Mouse (Mus musculus): ENCODE results near the gene Cerkl.

The Cerkl gene

DNA sequence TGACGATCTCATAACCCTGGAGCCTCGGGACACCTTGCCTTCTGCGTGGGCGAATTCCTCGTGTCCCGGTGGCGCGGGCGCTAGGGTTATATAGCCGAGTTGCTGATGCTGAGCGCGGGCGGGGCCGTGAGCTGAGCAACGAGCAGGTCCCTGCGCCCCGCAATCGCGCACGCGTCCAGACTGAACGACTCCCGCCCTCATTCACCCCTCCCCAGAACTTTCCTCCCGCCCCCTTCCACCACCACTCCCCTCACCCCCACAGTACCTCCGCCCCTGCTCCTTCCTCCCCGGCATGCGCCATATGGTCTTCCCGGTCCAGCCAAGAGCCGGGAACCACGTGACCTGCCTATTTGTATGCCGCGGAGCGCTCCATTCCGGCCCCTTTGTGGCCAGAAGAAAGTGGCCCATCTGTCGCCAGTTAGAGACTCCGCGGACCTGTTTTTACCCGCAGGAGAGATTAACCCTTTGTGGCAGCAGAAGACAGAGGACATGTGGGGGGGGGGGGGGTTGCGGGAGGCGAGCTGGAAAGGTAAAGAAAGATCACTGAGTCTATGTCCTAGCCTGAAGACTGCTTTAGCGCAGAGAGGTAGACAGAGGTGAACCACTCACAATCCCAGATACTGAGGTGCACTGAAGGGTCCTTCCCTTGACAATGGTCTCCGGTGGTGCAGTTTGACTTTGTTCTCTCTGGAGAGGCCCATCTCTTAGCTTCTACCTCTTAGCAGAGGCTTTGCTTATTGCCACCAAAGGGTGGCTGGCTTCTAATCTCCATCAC is at the start of gene Cerkl, which contains the start of gene Neurod1:
Gene Cerkl (minus strand): TSS at position 211 of the 775 bp plus-strand sequence.
Gene Neurod1 (minus strand): TSS at position 177 of the 775 bp plus-strand sequence.
- DNase-seq (ENCODE audit: low spot score), result no peak

DNA sequence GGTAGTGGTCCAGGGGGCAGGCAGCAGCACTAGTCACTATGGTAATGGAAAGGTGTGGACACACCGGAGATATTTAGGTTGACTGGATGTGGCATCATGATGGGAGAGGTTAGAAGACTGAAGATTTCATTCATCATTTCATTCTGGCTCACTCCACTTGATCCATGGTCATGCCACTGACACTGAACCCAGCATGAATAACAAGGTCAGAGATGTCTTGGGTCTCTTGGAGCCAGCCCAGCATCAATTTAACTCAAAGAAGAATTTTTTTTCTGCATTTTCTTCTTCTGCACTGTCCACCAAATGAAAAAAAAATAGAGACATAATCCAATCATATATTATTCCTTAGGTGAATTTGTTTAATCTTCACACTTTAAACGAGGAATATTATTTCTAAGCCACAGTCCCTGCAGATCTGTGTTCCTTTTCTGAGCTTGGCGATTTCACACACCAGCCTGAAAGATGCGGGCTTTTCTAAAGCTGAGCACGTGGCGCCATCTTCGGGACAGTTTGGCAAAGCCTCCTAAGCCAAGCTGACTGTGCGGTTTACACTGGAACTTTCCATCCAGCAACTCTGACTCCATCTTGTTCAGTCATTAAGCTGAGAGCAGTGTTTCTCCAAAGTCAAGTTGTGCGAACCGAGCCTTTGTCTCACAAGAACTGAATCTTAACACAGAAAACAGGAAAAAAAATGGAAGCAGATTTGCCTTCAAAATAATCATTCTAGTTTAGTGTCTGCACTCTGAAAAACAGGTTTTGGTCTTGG is 42.6 kb upstream of the Cerkl start:
- DNase-seq (ENCODE audit: low spot score), result peak; percentile 15

DNA sequence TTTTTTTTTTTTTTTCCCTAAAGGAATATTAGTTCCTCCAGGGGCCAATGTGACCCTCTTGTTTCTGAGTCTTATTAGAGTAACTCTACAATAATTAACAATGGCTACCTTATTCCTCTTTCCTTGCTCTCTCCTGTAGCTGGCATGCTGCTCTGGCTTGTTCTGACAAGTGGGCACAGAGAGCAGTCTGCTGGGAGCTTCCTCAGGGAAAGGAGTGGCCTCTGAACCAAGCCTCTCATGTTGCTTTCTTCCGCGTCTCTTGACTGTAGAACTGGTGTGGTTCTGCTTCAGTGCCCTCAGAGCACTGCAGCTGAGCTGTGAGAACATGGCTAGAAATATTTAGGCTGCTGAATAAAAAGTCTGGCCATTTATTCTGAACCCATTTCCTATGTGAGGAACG is 28.5 kb upstream of the Cerkl start:
- no peak for DNase-seq (ENCODE audit: low spot score)

DNA sequence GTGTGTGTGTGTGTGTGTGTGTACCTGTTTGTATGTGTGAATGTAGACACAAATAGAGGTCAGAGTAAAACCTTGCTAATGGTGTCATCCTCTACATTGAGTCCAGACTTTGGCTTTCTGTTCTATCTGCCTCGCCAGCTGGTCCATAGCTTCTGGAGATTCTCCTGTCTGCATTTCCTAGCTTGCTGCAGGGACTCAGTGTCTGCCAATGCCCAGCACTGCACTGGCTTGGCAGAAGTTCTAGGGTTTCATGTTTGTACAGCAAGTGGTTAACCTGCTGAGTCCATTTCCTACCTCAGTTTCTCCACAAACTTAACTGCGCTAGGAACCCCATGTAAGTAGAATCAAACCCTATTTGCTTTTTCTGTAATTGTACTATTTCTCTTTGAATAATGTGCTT is 25.9 kb upstream of the Cerkl start:
- DNase-seq (ENCODE audit: low spot score), result no peak

DNA sequence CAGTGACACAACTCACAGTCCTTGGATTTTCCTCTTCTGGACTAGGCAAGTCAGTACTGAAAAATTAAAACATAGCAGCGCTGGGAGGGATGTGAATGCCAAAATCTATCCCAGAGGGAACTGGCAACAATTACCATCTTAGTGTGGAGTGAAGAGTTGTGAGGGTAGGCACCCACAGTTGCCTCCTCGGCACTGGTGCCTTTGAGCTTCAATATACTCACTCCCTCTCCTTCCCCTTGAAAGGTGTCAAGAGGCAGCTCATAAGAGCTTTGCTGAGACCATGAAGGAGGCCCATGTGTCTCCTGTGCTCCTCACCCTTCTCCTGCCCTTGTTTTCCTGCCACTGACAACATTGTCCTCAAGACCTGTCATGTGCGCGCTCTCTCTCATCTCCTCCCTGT is 5.8 kb upstream of the Cerkl start:
- no peak for DNase-seq (ENCODE audit: low spot score)

DNA sequence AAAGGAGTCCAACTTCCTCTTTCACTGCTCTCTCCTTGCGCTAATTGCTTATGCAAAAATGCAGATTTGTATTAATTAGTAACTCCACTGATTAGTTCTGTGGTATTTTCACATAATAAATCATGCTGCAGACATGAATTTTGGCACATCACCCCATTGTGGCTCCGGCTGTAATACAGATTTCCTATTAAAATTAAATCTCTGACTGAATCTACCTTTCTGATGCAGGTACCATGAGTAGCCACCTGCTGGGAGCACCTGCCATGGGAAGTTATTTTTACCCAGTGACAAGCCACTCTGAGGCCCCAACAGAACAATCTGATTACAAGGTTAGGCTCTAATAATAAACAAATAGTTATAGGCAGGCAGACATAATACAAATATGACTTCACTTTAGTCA is 5.3 kb upstream of the Cerkl start:
- DNase-seq (ENCODE audit: low spot score), result no peak

DNA sequence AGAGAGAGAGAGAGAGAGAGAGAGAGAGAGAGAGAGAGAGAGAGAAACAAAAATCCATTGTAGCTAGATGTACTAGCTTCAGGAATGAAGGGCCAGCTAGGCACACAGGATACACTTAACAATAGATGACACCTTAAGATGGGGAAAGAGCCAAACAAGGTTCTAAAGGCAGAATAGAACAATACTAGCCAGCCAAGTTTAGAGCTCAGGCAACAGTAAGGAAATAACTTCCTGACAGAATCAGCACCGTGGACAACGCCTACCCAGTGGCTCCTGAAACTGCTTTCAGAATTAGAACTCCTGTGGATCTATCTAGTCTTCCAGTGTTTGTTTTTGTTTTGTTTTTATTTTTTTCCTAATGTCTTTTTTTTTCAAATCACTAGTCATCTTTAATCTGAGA is 4.0 kb upstream of the Cerkl start:
- DNase-seq (ENCODE audit: low spot score), result no peak

DNA sequence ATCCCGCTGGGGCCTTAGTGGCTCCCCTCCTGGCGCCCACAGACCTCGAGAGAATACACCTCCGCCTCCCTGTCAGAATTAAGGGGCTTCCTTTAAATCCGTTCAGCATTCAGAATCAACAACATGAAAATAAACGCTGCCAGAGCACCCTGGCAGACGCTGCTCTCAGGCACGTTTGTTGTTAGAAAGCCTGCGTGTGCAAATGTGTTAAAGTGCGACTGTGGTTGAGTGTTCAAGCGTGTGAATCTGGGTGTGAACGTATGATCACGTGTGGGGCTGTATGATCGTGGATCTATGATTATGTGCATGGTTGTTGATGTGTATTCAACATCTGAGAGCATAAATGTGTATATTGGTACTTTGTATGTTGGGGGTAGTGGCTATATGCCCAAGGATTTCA is 3.5 kb upstream of the Cerkl start:
- no peak for DNase-seq (ENCODE audit: low spot score)

DNA sequence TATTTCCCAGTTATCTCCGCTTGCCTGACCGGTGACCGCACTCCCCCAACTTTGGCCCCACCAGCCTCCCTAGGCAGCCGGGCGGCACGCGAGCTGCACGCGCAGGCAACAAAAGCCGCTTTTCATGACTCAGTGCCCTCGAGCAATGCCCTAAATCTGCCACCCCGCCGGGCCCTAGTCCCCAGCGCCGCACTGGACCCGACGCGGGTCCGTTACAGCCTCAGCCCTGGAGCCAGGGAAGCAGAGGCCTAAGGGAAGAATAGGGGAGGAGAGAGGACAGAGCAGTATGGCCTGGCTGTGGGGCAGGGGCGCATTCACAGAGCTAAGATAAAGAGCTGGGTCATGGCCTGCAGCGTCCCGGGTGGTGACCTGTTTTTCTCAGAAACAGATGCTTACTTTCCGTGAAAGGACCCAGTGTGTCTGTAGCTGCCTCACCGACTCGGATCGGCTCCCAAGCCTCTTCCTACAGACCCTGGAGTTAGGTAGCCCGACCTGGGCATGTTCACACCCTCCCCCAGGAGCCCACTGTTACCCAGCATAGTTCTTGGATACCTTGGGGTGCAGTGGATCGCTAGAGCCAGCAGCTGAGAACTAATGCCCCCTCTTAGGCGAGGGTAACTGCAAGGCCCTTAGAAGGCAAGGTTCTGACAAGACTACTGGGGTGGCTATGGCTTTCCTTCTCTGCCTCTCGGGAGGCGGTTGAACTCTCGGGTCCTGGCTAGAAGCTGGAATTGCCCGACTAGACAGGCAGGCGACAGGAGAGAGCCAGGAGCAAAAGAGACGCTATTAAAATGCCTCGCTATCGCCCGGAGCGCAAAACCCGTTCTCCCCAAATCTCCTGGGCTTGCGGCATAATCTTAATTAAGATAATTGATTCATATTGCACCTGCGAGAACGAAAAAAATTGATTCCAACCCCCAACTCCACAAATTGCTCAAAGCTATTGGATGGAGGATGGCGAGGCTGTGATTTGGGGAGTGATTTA is 2.8 kb upstream of the Cerkl start:
- DNase-seq (ENCODE audit: low spot score), result no peak

DNA sequence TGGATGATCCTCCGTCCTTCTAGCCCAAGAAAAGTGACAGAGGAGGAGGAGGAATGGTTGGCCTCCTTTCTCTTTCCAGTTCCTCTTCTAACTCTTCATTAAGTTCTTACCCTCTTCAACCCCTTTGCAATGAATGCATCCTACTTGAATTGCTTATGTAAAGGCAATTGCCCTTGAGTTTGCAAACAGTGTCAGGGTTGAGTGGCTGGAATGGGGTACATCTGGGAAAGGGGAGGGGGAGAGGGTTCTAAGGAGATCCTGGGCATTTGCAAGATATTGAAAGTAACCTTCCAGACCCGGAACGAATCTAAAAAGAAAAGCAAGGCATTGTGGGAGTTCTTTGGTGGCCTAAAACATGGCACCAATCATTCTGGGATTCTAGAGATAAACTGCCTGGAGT is 1.3 kb upstream of the Cerkl start:
- DNase-seq (ENCODE audit: low spot score), result no peak

DNA sequence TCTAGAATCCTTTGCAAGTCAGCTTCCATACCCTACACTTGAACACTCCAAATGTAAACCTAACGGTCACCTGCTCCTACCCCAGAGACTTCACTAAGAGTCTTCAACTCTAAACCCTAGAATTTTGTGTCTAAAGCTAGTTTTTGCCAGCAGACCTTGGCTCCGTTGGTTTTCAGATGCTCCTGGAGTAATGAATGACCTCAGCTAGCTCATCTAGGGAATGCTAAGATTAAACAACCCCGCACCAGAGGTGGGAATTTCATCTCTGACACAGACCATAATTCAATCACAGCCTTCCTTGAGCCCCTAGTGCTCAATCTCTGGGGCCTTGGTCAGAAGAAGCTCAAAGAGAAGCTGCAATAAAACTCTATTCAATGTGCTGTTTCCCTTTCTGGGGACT is 849 bp upstream of the Cerkl start:
- no peak for DNase-seq (ENCODE audit: low spot score)

DNA sequence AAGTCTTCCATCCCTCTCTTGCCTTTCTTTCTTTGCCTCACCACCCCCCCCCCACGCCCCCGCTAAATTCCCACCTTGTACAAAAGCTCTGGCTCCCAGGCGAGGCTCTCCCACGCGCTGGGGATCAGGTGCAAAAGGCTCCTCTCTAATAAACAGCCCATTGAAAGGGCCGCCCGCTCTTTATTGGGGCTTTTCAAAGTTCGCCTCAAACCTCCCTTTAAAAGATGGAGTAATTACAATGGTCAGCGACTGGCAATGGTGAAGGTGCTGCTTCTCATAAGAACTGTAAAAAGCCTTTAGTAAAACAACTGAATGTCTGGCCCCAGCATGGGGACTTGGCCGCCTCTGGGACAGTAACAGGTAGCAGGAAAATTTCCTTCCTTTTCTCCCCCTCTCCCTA is 939 bp downstream of the Cerkl start:
- DNase-seq (ENCODE audit: low spot score), result no peak

DNA sequence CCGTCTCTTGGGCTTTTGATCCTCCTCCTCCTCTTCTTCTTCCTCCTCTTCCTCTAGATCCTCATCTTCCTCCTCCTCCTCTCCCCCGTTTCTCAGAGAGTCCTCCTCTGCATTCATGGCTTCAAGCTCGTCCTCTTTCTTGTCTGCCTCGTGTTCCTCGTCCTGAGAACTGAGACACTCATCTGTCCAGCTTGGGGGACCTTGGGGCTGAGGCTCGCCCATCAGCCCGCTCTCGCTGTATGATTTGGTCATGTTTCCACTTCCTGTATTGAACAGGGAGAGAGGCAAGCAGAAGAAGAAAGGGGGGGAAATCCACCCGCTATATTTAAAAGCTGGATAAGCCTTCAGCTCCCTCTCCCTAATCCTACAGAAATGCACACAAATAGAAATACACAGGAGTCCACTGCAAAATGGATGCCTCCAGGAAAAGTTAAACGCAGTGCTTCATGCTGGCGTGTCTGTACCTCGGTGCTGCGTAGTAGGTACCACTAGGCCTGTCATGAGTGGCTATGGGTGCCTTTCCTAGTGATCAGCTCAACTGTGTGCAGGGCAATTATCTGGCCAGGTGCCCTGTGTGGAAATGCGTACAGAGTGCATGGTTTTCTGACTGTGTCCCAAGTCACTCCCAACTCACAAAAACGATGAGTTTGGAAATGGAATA is 1.7 kb downstream of the Cerkl start:
- DNase-seq (ENCODE audit: low spot score), result no peak

DNA sequence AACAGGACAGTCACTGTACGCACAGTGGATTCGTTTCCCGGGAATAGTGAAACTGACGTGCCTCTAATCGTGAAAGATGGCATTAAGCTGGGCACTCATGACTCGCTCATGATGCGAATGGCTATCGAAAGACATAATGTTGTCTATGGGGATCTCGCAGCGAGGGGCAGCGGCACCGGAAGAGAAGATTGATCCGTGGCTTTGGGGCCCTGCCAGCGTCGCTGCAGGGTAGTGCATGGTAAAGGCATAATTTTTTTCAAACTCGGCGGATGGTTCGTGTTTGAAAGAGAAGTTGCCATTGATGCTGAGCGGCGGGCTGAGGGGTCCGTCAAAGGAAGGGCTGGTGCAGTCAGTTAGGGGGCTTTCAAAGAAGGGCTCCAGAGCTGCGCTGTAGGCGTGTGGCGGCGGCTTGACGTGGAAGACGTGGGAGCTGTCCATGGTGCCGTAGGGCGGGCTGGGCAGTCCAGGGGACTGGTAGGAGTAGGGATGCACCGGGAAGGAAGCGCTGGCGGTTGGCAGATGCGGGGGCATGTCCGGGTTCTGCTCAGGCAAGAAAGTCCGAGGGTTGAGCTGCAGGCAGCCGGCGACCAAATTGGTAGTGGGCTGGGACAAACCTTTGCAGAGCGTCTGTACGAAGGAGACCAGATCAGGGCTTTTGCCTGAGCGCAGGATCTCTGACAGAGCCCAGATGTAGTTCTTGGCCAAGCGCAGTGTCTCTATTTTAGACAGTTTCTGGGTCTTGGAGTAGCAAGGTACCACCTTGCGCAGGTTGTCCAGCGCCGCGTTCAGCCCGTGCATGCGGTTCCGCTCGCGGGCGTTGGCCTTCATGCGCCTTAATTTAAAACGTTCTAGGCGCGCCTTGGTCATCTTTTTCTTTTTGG is 2.4 kb downstream of the Cerkl start:
- peak; percentile 21 for DNase-seq (ENCODE audit: low spot score)

DNA sequence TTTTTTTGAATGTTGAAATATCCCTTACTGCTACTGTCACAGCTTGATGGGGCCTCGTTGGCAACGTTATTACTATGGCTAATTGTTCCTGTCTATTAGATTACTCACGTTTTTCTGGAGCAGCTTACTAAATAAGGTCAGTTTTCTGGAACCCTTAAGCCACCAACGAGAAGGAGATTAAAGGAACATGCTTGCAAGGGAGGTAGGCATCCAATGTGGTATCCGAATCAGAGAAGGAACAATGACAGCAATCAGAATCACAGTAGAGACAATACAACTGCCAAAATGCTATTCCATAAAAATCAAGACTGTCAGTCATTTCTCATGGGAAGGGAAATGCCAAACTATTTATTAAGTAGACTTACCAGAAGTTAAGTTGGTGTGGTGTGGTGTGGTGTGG is 5.1 kb downstream of the Cerkl start:
- no peak for DNase-seq (ENCODE audit: low spot score)

DNA sequence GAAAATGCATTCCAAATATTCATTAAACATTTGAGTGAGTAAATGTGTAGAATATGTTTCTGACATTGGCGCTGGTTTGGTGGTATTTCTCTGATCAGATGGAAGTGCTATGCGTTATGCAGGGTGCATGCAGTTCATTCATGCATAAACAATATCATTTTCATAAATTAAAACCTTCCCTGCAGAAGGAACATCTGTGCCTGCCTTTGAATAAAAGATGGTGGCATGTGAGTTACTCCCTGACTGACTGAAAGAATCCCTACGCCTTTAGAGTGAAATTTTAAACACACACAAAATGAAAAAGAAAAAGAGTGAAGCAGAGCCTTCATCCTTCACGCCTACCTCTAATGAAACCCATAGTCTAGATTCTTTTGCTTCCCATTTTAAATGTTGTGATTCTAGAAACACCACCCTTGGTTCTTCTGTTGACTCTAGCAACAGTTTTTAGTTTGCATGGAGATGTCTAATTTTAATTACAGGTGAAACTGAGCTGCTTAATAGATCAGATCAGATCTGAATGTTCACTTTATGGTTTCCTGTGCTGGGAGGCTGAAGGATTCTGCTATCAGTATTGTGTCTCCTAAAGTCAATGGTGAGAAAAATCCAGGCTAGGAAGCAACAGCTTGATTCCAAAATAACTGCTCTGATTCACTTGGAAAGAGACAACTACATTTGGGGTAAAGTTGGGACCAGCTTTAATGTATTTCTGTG is 5.7 kb downstream of the Cerkl start:
- DNase-seq (ENCODE audit: low spot score), result no peak

DNA sequence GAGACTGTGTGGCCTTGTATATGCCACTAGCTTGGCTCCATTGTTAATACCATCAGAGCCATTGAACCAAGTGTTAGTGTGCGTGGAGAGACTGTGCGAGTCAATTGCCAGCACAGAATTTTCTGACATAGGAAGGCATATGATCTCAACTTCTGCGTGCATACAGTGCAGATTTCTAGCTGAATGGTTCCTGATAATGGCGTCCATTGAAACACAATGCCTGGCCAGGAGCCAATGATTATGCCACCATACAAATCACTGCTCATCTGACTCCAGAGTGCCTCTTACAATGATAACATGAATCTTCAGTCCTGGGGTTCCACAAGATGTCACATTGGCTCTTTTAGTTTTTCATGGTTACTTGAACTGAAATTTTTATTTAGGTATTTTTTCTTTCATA is 7.2 kb downstream of the Cerkl start:
- no peak for DNase-seq (ENCODE audit: low spot score)

DNA sequence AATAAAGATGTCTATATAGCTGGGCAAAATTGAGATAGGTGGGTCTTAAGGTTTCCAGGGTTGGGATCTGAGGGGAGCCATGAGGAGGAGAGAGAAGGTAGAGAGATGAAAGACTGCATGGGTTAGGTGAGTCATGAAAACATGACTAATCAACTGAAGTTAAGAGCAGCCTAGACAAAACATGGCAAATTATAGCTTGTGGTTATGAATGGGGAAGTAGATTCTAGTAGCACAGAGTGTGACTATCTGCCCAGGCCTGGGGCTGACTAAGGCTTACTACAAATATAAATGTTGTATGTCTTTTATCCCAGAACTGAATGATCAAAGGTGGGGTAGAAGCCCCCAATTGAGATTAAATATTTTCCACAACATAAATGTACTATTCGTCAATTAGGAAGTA is 9.4 kb downstream of the Cerkl start:
- DNase-seq (ENCODE audit: low spot score), result no peak

DNA sequence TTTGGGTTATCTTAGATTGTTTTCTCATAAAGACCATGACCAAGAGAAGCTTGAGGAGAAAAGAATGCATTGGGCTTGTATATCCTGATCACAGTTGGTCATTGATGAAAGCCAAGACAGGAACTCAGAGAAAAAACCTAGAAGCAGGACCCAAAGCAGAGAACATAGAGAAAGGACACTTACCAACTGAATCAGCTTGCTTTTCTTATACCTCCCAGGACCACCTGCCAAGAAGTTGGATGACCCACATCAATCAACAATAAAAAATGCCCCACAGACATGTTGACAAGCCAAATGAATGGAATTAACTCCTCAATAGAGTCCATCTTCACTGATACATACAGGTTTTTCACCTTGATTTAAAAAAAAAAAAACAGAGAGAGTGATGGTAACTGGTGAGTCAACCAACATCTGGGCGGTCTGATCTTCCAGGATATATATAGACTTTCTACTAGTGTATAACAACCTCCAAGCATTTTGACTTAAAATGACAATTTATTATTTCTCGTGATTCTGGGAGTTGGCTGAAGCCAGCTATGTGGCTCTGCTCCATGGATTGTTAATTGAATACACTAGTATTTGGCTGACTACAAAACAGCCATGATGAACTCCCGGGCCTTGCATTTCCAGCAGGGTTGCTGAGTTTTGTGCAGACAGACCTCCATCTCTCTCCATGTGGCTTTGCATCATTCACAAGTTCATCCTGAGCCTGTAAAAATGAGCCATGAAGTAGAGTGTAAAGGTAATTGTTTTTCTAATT is 12.5 kb downstream of the Cerkl start:
- DNase-seq (ENCODE audit: low spot score), result no peak

Measured in urinary bladder, postnatal 10 days (tissue).